Mouse (Mus musculus) MEL (cell line): ENCODE data around the gene Cacng5. TPM values are rescaled to one million over a fixed set of nuclear protein-coding genes. Genes with fewer than 3 reads are reported as not detected.

Source experiments
- DNase-seq: peaks from one replicate; pipeline ENCODE4 v3.0.0; 2011; ENCODE audit warnings: low read depth, low spot score
- H3K27ac ChIP-seq: 2 replicates; pipeline ENCODE4 v1.5.1; 2012; ENCODE audit warnings: low read depth, mild to moderate bottlenecking, control low read depth, low read length, moderate library complexity; ENCODE audit not compliant: control insufficient read depth
- H3K27me3 ChIP-seq, 2 experiments: fragments of 150-350 bp in 1 of 2; sonication (generic) in 1 of 2; 2 replicates each; pipeline ENCODE4 v1.6.1; 2012; ENCODE audit warnings: low read length in 2 of 2, mild to moderate bottlenecking in 2 of 2, improper control_type of control experiment in 1 of 2, moderate library complexity in 1 of 2; ENCODE audit not compliant: insufficient read depth in 2 of 2, control insufficient read depth in 1 of 2
- H3K36me3 ChIP-seq, 2 experiments: 2 replicates each; pipeline ENCODE4 v1.6.1; 2012 to 2014; ENCODE audit warnings: low read length in 2 of 2, improper control_type of control experiment in 1 of 2, inconsistent platforms in 1 of 2, mild to moderate bottlenecking in 1 of 2; ENCODE audit not compliant: insufficient read depth in 2 of 2, control insufficient read depth in 1 of 2
- H3K4me1 ChIP-seq, 2 experiments: fragments of 150-350 bp in 1 of 2; sonication (generic) in 1 of 2; 2 replicates each; pipeline ENCODE4 v1.6.1; 2012; ENCODE audit warnings: low read length in 2 of 2, improper control_type of control experiment in 1 of 2, mild to moderate bottlenecking in 1 of 2; ENCODE audit not compliant: insufficient read depth in 2 of 2, control insufficient read depth in 1 of 2
- H3K4me3 ChIP-seq, 2 experiments: fragments of 150-350 bp in 1 of 2; sonication (generic) in 1 of 2; 2 replicates each; pipeline ENCODE4 v1.5.1; 2012; ENCODE audit warnings: low read depth in 2 of 2, low read length in 2 of 2, mild to moderate bottlenecking in 2 of 2, moderate library complexity in 2 of 2, control low read depth in 1 of 2, improper control_type of control experiment in 1 of 2; ENCODE audit not compliant: control insufficient read depth in 1 of 2, insufficient read depth in 1 of 2
- H3K79me2 ChIP-seq: 2 replicates; pipeline ENCODE4 v1.6.1; 2012; ENCODE audit warnings: mild to moderate bottlenecking, low read length, moderate library complexity; ENCODE audit not compliant: control insufficient read depth, poor library complexity, insufficient read depth
- H3K9ac ChIP-seq: 2 replicates; pipeline ENCODE4 v1.6.1; 2012; ENCODE audit warnings: low read depth, mild to moderate bottlenecking, control low read depth, low read length, moderate library complexity; ENCODE audit not compliant: control insufficient read depth, poor library complexity, severe bottlenecking
- H3K9me3 ChIP-seq: fragments of 150-350 bp; sonication (generic); replicated peaks from 2 replicates; pipeline ENCODE4 v1.6.1; 2012; ENCODE audit warnings: mild to moderate bottlenecking, low read length, improper control_type of control experiment, moderate library complexity; ENCODE audit not compliant: insufficient read depth
- CTCF ChIP-seq, 3 experiments: IDR thresholded peaks in 2 of 3; conservative IDR thresholded peaks in 1 of 3; 2 replicates each; pipeline ENCODE4 v1.5.1; 2011 to 2012; ENCODE audit warnings: low read length in 3 of 3, low read depth in 2 of 3, mild to moderate bottlenecking in 2 of 3, improper control_type of control experiment in 1 of 3, inconsistent platforms in 1 of 3, mixed read lengths in 1 of 3, moderate library complexity in 1 of 3; ENCODE audit not compliant: control insufficient read depth in 1 of 3, insufficient read depth in 1 of 3, poor library complexity in 1 of 3, severe bottlenecking in 1 of 3
- EP300 ChIP-seq, 2 experiments: IDR thresholded peaks; 2 replicates each; pipeline ENCODE4 v1.6.1; 2011; ENCODE audit warnings: improper control_type of control experiment in 2 of 2, low read length in 2 of 2, low read depth in 1 of 2, mild to moderate bottlenecking in 1 of 2
- GATA1 ChIP-seq: IDR thresholded peaks from 2 replicates; pipeline ENCODE4 v1.6.1; 2011; ENCODE audit warnings: low read depth, low read length, improper control_type of control experiment
- HCFC1 ChIP-seq: IDR thresholded peaks from 2 replicates; pipeline ENCODE4 v1.6.1; 2012; ENCODE audit warnings: low read depth, mild to moderate bottlenecking, inconsistent platforms, low read length, improper control_type of control experiment, moderate library complexity
- KAT2A ChIP-seq: conservative IDR thresholded peaks from 2 replicates; pipeline ENCODE4 v1.6.1; 2012; ENCODE audit warnings: low read depth, low read length, improper control_type of control experiment, inconsistent platforms
- MAX ChIP-seq: IDR thresholded peaks from 2 replicates; pipeline ENCODE4 v1.6.1; 2011; ENCODE audit warnings: low read length, improper control_type of control experiment
- MAZ ChIP-seq: IDR thresholded peaks from 2 replicates; pipeline ENCODE4 v1.6.1; 2012; ENCODE audit warnings: low read depth, mild to moderate bottlenecking, inconsistent platforms, low read length, improper control_type of control experiment
- MEF2A ChIP-seq: IDR thresholded peaks from 2 replicates; pipeline ENCODE4 v1.6.1; 2014; ENCODE audit warnings: low read depth, mild to moderate bottlenecking, inconsistent platforms, low read length, improper control_type of control experiment; ENCODE audit not compliant: poor library complexity, insufficient replicate concordance, severe bottlenecking; ENCODE audit errors: extremely low read depth
- NRF1 ChIP-seq: IDR thresholded peaks from 2 replicates; pipeline ENCODE4 v1.6.1; 2014; ENCODE audit warnings: low read depth, mild to moderate bottlenecking, inconsistent platforms, low read length, improper control_type of control experiment, moderate library complexity; ENCODE audit not compliant: poor library complexity, insufficient read depth, severe bottlenecking
- POLR2AphosphoS5 ChIP-seq: IDR thresholded peaks from 2 replicates; pipeline ENCODE4 v1.6.1; 2012; ENCODE audit warnings: low read depth, borderline replicate concordance, mild to moderate bottlenecking, inconsistent platforms, low read length, moderate library complexity, mixed read lengths
- RCOR1 ChIP-seq: IDR thresholded peaks from 2 replicates; pipeline ENCODE4 v1.6.1; 2012; ENCODE audit warnings: low read depth, mild to moderate bottlenecking, inconsistent platforms, low read length, improper control_type of control experiment
- SMC3 ChIP-seq: IDR thresholded peaks from 2 replicates; pipeline ENCODE4 v1.6.1; 2011; ENCODE audit warnings: low read depth, low read length, improper control_type of control experiment
- TCF12 ChIP-seq: IDR thresholded peaks from 2 replicates; pipeline ENCODE4 v1.6.1; 2014; ENCODE audit warnings: low read depth, mild to moderate bottlenecking, inconsistent platforms, low read length, improper control_type of control experiment, moderate library complexity
- UBTF ChIP-seq: IDR thresholded peaks from 2 replicates; pipeline ENCODE4 v1.6.1; 2012; ENCODE audit warnings: low read depth, mild to moderate bottlenecking, inconsistent platforms, low read length, improper control_type of control experiment, moderate library complexity, borderline replicate concordance; ENCODE audit not compliant: insufficient read depth
- USF1 ChIP-seq: IDR thresholded peaks from 2 replicates; pipeline ENCODE4 v1.6.1; 2014; ENCODE audit warnings: low read depth, mild to moderate bottlenecking, inconsistent platforms, low read length, improper control_type of control experiment, moderate library complexity
- USF2 ChIP-seq, 2 experiments: IDR thresholded peaks; 2 replicates each; pipeline ENCODE4 v1.6.1; 2011 to 2012; ENCODE audit warnings: improper control_type of control experiment in 2 of 2, low read length in 2 of 2, borderline replicate concordance in 1 of 2, inconsistent platforms in 1 of 2, low read depth in 1 of 2, mild to moderate bottlenecking in 1 of 2; ENCODE audit not compliant: insufficient read depth in 1 of 2
- ZC3H11A ChIP-seq: IDR thresholded peaks from 2 replicates; pipeline ENCODE4 v1.6.1; 2012; ENCODE audit warnings: low read depth, mild to moderate bottlenecking, inconsistent platforms, low read length, improper control_type of control experiment
- ZNF384 ChIP-seq: IDR thresholded peaks from 2 replicates; pipeline ENCODE4 v1.6.1; 2012; ENCODE audit warnings: low read depth, mild to moderate bottlenecking, inconsistent platforms, low read length, improper control_type of control experiment
- polyA plus RNA-seq, 2 experiments: library from polyadenylated mRNA; stranded (reverse) in 1 of 2; unstranded in 1 of 2; fragments of >175 nt in 1 of 2; fragments of >200 nt in 1 of 2; gene quantifications; 2 replicates each; pipeline versions ENCODE4 v1.2.1 to v1.2.4; 2012; ENCODE audit warnings: low replicate concordance in 2 of 2, low read depth in 1 of 2; ENCODE audit not compliant: insufficient read length in 2 of 2, insufficient read depth in 1 of 2, missing spikeins in 1 of 2
- total RNA-seq: library from RNA; depleted of rRNA; stranded (reverse); fragments of 300-350 nt; gene quantifications from 2 replicates; pipeline ENCODE4 v1.2.3, GENCODE M21; 2012

The Cacng5 gene
- total and polyA plus RNA-seq, 3 experiments = not detected

- no peak for DNase-seq
- H3K27me3 ChIP-seq = no peaks in the 10 kb centered on the region
- TF ChIP-seq GATA1 (no peak), TCF12 (no peak), CTCF (IDR thresholded peaks at IDR 0.05 in 2 of 3, conservative IDR thresholded peaks at IDR 0.05 in 1 of 3; ENCODE audit: control insufficient read depth in 1 of 3, insufficient read depth in 1 of 3, low read depth in 2 of 3, low read length in 3 of 3, poor library complexity in 1 of 3, severe bottlenecking in 1 of 3) (no peak), NRF1 (no peak), RCOR1 (no peak), USF2 (IDR thresholded peaks at IDR 0.05; ENCODE audit: borderline replicate concordance in 1 of 2, insufficient read depth in 1 of 2, low read depth in 1 of 2, low read length in 2 of 2) (no peak), USF1 (no peak), ZC3H11A (no peak), MEF2A (no peak), EP300 (IDR thresholded peaks at IDR 0.05; ENCODE audit: low read depth in 1 of 2, low read length in 2 of 2) (no peak), HCFC1 (no peak), SMC3 (no peak), UBTF (no peak)
- H3K4me3 ChIP-seq = no peak overlapping the region
- H3K4me1 ChIP-seq = no peaks in the 10 kb centered on the region
- H3K36me3 ChIP-seq = no peaks in the 10 kb centered on the region
- H3K9me3 ChIP-seq = no peaks in the 10 kb centered on the region
- H3K27ac ChIP-seq = no peak overlapping the region
- no peaks in the 10 kb centered on the region for H3K79me2 ChIP-seq
- H3K9ac ChIP-seq = no peak overlapping the region
Observed at GRCm38 (mm10) chr11:107876840-107877239, 38.0 kb downstream of the Cacng5 start.

DNA sequence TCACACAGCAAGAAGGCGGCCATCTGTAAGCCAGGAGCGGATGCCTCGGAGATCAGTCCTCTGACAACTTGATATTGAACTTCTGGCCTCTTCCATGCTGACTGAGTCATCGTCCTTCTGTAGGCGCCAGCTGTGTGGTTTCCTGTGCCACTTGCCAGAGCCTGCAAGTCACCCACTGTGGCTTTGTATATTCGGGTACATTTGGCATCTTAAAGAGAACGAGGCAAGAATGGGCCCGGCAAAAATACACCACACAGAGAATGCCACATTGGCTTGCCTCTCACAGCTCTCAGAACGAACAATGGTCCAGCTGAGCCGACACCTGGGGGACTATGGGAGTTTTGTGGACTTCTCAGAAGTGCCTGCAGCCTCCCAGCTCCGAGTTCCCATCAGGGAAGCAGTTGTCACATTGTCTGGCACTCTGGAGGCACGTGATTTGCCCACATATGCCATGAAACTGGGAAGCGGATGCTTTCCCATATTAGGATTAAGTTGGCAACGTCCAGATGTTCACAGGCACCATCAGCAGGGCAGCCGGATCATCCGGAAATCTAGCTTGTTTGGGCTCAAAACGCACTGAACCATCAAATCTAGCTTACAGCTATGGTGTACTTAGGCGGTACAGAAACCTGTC is 38.9 kb downstream of the Cacng5 start:
- Histone ChIP-seq H3K9me3 (no peaks in the 10 kb centered on the region), H3K79me2 (no peaks in the 10 kb centered on the region), H3K27ac (no peak overlapping the region), H3K36me3 (no peaks in the 10 kb centered on the region), H3K4me1 (no peaks in the 10 kb centered on the region), H3K4me3 (no peak overlapping the region), H3K27me3 (no peaks in the 10 kb centered on the region), H3K9ac (no peak overlapping the region)
- TF ChIP-seq MAZ (no peak), ZC3H11A (no peak), TCF12 (no peak), USF2 (IDR thresholded peaks at IDR 0.05; ENCODE audit: borderline replicate concordance in 1 of 2, insufficient read depth in 1 of 2, low read depth in 1 of 2, low read length in 2 of 2) (no peak), MAX (no peak), ZNF384 (no peak), POLR2AphosphoS5 (no peak), KAT2A (no peak), USF1 (no peak)
- DNase-seq = no peak
